Mouse (Mus musculus): Measurements from ENCODE around the gene Sec14l1.

GRCm38 (mm10) chr11:117105850-117106249, 9.1 kb upstream of the Sec14l1 start:
- TF ChIP-seq POLR2A (IDR thresholded peaks at IDR 0.05; ENCODE audit: low read depth, low read length) (no peak), CTCF (IDR thresholded peaks at IDR 0.05; ENCODE audit: extremely low read depth, insufficient read length, insufficient replicate concordance, low read depth, low read length) (no peak)
